Comparison of ENCODE assay signal across 15 mouse cellular contexts in genomic region chr14:79814084-79814483, GRCm38 (mm10). TPM values are rescaled to one million over a fixed set of nuclear protein-coding genes. Genes with fewer than 3 reads are reported as not detected.
"Had no signal": no experiment of that assay in that cellular context is flagged by ENCODE, and none has a peak within 500 bp of the region (broad histone marks: within the 10 kb centered on the region; RNA-seq: fewer than 3 reads in every experiment).

No protein-coding gene starts in this region.

- H3K4me1 ChIP-seq: limb, embryonic 10.5 days; liver, embryonic 15.5 days had no signal

- H3K4me2 ChIP-seq: liver, embryonic 11.5 days; liver, embryonic 15.5 days; neural tube, embryonic 12.5 days had no signal

- H3K4me3 ChIP-seq: left cerebral cortex, adult 2 months; limb, embryonic 10.5 days; liver, embryonic 15.5 days; myocyte; neural tube, embryonic 12.5 days had no signal

- H3K27me3 ChIP-seq: liver, embryonic 15.5 days; neural tube, embryonic 12.5 days had no signal

- H3K27ac ChIP-seq: left cerebral cortex, adult 2 months; limb, embryonic 10.5 days; liver, embryonic 15.5 days; neural tube, embryonic 12.5 days; stomach, postnatal 0 days had no signal

- H3K9me3 ChIP-seq: limb, embryonic 10.5 days; liver, embryonic 15.5 days; neural tube, embryonic 12.5 days had no signal

- H3K9ac ChIP-seq: liver, embryonic 15.5 days; neural tube, embryonic 12.5 days had no signal

- ATAC-seq: intestine, embryonic 16.5 days; lung, postnatal 0 days had no signal

- DNase-seq: kidney, adult 2 months; kidney, postnatal 25 days; lung, adult 2 months; lung, postnatal 36 days; thymus, postnatal 4 days had no signal

- H3K36me3 ChIP-seq: limb, embryonic 10.5 days; liver, embryonic 15.5 days; neural tube, embryonic 12.5 days had no signal

RNA-seq across cellular contexts. Expression of gene Pcdh8, which starts 43.0 kb away (rescaled TPM):
- total RNA-seq: megakaryocyte progenitor cell, adult 5-6 weeks had no signal
- polyA plus RNA-seq: lung, adult 2 months; lung, postnatal 0 days had no signal
